Mouse (Mus musculus): ENCODE data around the gene Thrsp.

- TF ChIP-seq CTCF (IDR thresholded peaks at IDR 0.05; ENCODE audit: extremely low read depth, insufficient read depth, low read length) (no peak), POLR2A (IDR thresholded peaks at IDR 0.05; ENCODE audit: extremely low read depth, insufficient read depth, low read length) (no peak)
Observed at GRCm38 (mm10) chr7:97427296-97427695, 9.8 kb upstream of the Thrsp start.

Data from cortical plate, adult 2 months (tissue).